Mouse (Mus musculus): ENCODE measurements around the gene Mapk8. TPM values are rescaled to one million over a fixed set of nuclear protein-coding genes. Genes with fewer than 3 reads are reported as not detected.

Mapk8 gene
- total and polyA plus RNA-seq, 3 experiments, result 27.5 to 47.5 TPM; not detected in 1

- H3K4me3 ChIP-seq (ENCODE audit: control insufficient read depth in 1 of 2, insufficient read depth in 1 of 2, low read depth in 2 of 2, low read length in 2 of 2), result no peak overlapping the region
- no peaks in the 10 kb centered on the region for H3K79me2 ChIP-seq (ENCODE audit: control insufficient read depth, insufficient read depth, low read length, poor library complexity)
- H3K27me3 ChIP-seq (ENCODE audit: control insufficient read depth in 1 of 2, insufficient read depth in 2 of 2, low read length in 2 of 2), result no peaks in the 10 kb centered on the region
- no peak overlapping the region for H3K9ac ChIP-seq (ENCODE audit: control insufficient read depth, low read depth, low read length, poor library complexity, severe bottlenecking)
- no peaks in the 10 kb centered on the region for H3K36me3 ChIP-seq (ENCODE audit: control insufficient read depth in 1 of 2, insufficient read depth in 2 of 2, low read length in 2 of 2)
- no peak for TF ChIP-seq BHLHE40 (IDR thresholded peaks at IDR 0.05; ENCODE audit: borderline replicate concordance, low read depth, low read length)
- no peak for TF ChIP-seq MEF2A (IDR thresholded peaks at IDR 0.05; ENCODE audit: extremely low read depth, insufficient replicate concordance, low read depth, low read length, poor library complexity, severe bottlenecking)
- no peak for TF ChIP-seq UBTF (IDR thresholded peaks at IDR 0.05; ENCODE audit: borderline replicate concordance, insufficient read depth, low read depth, low read length)
- no peak for TF ChIP-seq EP300 (IDR thresholded peaks at IDR 0.05; ENCODE audit: low read depth in 1 of 2, low read length in 2 of 2)
- no peak for TF ChIP-seq RCOR1 (IDR thresholded peaks at IDR 0.05; ENCODE audit: low read depth, low read length)
- TF ChIP-seq ZKSCAN1 (IDR thresholded peaks at IDR 0.05; ENCODE audit: low read depth, low read length), result no peak
- no peak for TF ChIP-seq CTCF (IDR thresholded peaks at IDR 0.05 in 2 of 3, conservative IDR thresholded peaks at IDR 0.05 in 1 of 3; ENCODE audit: control insufficient read depth in 1 of 3, insufficient read depth in 1 of 3, low read depth in 2 of 3, low read length in 3 of 3, poor library complexity in 1 of 3, severe bottlenecking in 1 of 3)
- no peak for TF ChIP-seq MXI1 (IDR thresholded peaks at IDR 0.05; ENCODE audit: low read depth, low read length)
- no peak for TF ChIP-seq KAT2A (conservative IDR thresholded peaks at IDR 0.05; ENCODE audit: low read depth, low read length)
- TF ChIP-seq ZMIZ1 (IDR thresholded peaks at IDR 0.05; ENCODE audit: low read depth, low read length), result no peak
- H3K4me1 ChIP-seq (ENCODE audit: control insufficient read depth in 1 of 2, insufficient read depth in 2 of 2, low read length in 2 of 2), result no peaks in the 10 kb centered on the region; a peak in 1 of 4 replicates
- no peak for DNase-seq (ENCODE audit: low read depth, low spot score)
- no peaks in the 10 kb centered on the region for H3K9me3 ChIP-seq (replicated peaks; ENCODE audit: insufficient read depth, low read length)
- H3K27ac ChIP-seq (ENCODE audit: control insufficient read depth, low read depth, low read length), result no peak overlapping the region
These were observed 83.3 kb downstream of the Mapk8 start for GRCm38 (mm10) chr14:33363611-33364010.

GRCm38 (mm10) chr14:33362807-33363206, 84.2 kb downstream of the Mapk8 start:
- no peak overlapping the region for H3K9ac ChIP-seq (ENCODE audit: control insufficient read depth, low read depth, low read length, poor library complexity, severe bottlenecking)
- H3K4me1 ChIP-seq (ENCODE audit: control insufficient read depth in 1 of 2, insufficient read depth in 2 of 2, low read length in 2 of 2), result no peaks in the 10 kb centered on the region; a peak in 1 of 4 replicates
- TF ChIP-seq ZMIZ1 (IDR thresholded peaks at IDR 0.05; ENCODE audit: low read depth, low read length) (no peak), SIN3A (IDR thresholded peaks at IDR 0.05; ENCODE audit: low read length) (no peak), MYC (IDR thresholded peaks at IDR 0.05; ENCODE audit: low read depth, low read length) (no peak), TCF12 (IDR thresholded peaks at IDR 0.05; ENCODE audit: low read depth, low read length) (no peak), ZC3H11A (IDR thresholded peaks at IDR 0.05; ENCODE audit: low read depth, low read length) (no peak), USF1 (IDR thresholded peaks at IDR 0.05; ENCODE audit: low read depth, low read length) (no peak), TAL1 (IDR thresholded peaks at IDR 0.05; ENCODE audit: low read length) (no peak)
- H3K9me3 ChIP-seq (replicated peaks; ENCODE audit: insufficient read depth, low read length), result no peaks in the 10 kb centered on the region
- H3K27ac ChIP-seq (ENCODE audit: control insufficient read depth, low read depth, low read length), result no peak overlapping the region
- H3K27me3 ChIP-seq (ENCODE audit: control insufficient read depth in 1 of 2, insufficient read depth in 2 of 2, low read length in 2 of 2), result no peaks in the 10 kb centered on the region
- no peaks in the 10 kb centered on the region for H3K36me3 ChIP-seq (ENCODE audit: control insufficient read depth in 1 of 2, insufficient read depth in 2 of 2, low read length in 2 of 2)
- no peak overlapping the region for H3K4me3 ChIP-seq (ENCODE audit: control insufficient read depth in 1 of 2, insufficient read depth in 1 of 2, low read depth in 2 of 2, low read length in 2 of 2)
- H3K79me2 ChIP-seq (ENCODE audit: control insufficient read depth, insufficient read depth, low read length, poor library complexity), result no peaks in the 10 kb centered on the region
- no peak for DNase-seq (ENCODE audit: low read depth, low spot score)
